Mouse (Mus musculus) thymus, adult 2 months (tissue): ENCODE results near the gene Dock1.

ENCODE experiments used
- CTCF ChIP-seq: fragments of 200-500 bp; IDR thresholded peaks from 2 replicates; pipeline ENCODE4 v1.5.1; 2012; ENCODE audit warnings: mild to moderate bottlenecking, control low read depth, low read length, moderate library complexity, borderline replicate concordance; ENCODE audit not compliant: control insufficient read depth, poor library complexity, insufficient read depth; ENCODE audit errors: extremely low read depth
- POLR2A ChIP-seq: fragments of 200-500 bp; IDR thresholded peaks from 2 replicates; pipeline ENCODE4 v1.6.1; 2012; ENCODE audit warnings: mild to moderate bottlenecking, low read length, control low read depth, moderate library complexity; ENCODE audit not compliant: control insufficient read depth, poor library complexity, insufficient read depth; ENCODE audit errors: extremely low read depth

DNA sequence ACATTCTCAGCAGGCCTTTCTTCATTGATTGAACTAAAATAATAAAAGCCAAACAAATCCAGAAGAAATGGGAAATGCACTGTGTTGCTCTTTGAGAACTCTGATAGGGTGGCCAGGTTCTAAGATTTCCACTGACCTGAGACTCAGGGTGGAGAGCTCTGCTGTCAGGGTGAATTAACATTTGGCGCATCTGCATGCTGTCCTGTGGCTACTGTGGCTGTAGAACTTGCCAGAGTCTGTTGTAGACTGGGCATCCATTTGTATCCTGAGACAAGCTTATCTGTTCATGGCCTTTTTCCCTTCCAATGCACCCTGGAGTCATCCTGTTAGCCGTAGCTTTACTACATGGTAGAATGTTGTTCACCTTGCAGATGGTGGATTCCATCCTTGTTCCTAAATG is 169.6 kb downstream of the Dock1 start:
- TF ChIP-seq CTCF, result no peak
- no peak for TF ChIP-seq POLR2A
